Mouse (Mus musculus): ENCODE measurements around the gene Pltp. TPM values are rescaled to one million over a fixed set of nuclear protein-coding genes. Genes with fewer than 3 reads are reported as not detected.
A peak's percentile ranks its signal among the peaks of the same experiment; 100 is the strongest.

Gene Pltp
- total and polyA plus RNA-seq, 3 experiments: 0.85 to 5.5 (median 0.94) TPM

GRCm38 (mm10) chr2:164832032-164832747, 25.3 kb downstream of the Pltp start (continued):
- no peak for TF ChIP-seq EP300 (IDR thresholded peaks at IDR 0.05; ENCODE audit: low read length)
- no peak for TF ChIP-seq SIN3A (IDR thresholded peaks at IDR 0.05; ENCODE audit: low read length)
- TF ChIP-seq NRF1 (IDR thresholded peaks at IDR 0.05; ENCODE audit: low read depth, low read length): no peak
- no peak; the same call in 1 of the 2 replicates for TF ChIP-seq RAD21 (IDR thresholded peaks at IDR 0.05; ENCODE audit: low read depth, low read length)

GRCm38 (mm10) chr2:164831029-164831428, 26.5 kb downstream of the Pltp start:
- peaks cover 12 to 54% of the 10 kb centered on the region in 2 experiments for H3K4me1 ChIP-seq (ENCODE audit: control insufficient read depth in 1 of 2, insufficient read depth in 2 of 2)
- H3K4me2 ChIP-seq (ENCODE audit: insufficient read depth, low read depth, poor library complexity, severe bottlenecking): peak overlapping the region; percentile 16

GRCm38 (mm10) chr2:164829090-164829489, 28.4 kb downstream of the Pltp start:
- Histone ChIP-seq H3K9ac (ENCODE audit: insufficient read depth, low read depth) (no peak overlapping the region), H3K79me2 (replicated peaks; ENCODE audit: control insufficient read depth, extremely low read depth, insufficient read depth, poor library complexity, severe bottlenecking) (no peaks in the 10 kb centered on the region; the same call in 1 of the 2 replicates), H3K27me3 (replicated peaks) (peaks cover 1% of the 10 kb centered on the region), H3K4me2 (ENCODE audit: insufficient read depth, low read depth, poor library complexity, severe bottlenecking) (no peak overlapping the region), H3K4me1 (ENCODE audit: control insufficient read depth in 1 of 2, insufficient read depth in 2 of 2) (peaks cover 8 to 50% of the 10 kb centered on the region in 2 experiments), H3K27ac (ENCODE audit: insufficient read depth, low read depth) (no peak overlapping the region), H3K9me3 (replicated peaks; ENCODE audit: low read length) (no peaks in the 10 kb centered on the region), H3K36me3 (replicated peaks in 1 of 2; ENCODE audit: control insufficient read depth in 1 of 2, insufficient read depth in 1 of 2, low read length in 1 of 2) (peaks cover 31 to 45% of the 10 kb centered on the region in 2 experiments), H3K4me3 (replicated peaks in 1 of 3; ENCODE audit: low read depth in 2 of 3, low read length in 2 of 3, poor library complexity in 1 of 3) (no peak overlapping the region)
- TF ChIP-seq CHD1 (IDR thresholded peaks at IDR 0.05; ENCODE audit: low read depth, low read length) (no peak), ZKSCAN1 (IDR thresholded peaks at IDR 0.05; ENCODE audit: borderline replicate concordance, low read depth, low read length) (no peak), MAFK (IDR thresholded peaks at IDR 0.05; ENCODE audit: insufficient replicate concordance, low read length) (no peak), KAT2A (IDR thresholded peaks at IDR 0.05; ENCODE audit: insufficient replicate concordance, low read length) (no peak)
- dilution Hi-C loops (cut with MboI; ENCODE audit: extremely low pct_ligation_motif_present, extremely low pct_unique_long_range_greater_than_20kb, low sequenced_read_pairs) (no loop called here), in situ Hi-C loops (cut with MboI; ENCODE audit: low pct_ligation_motif_present, low pct_unique_long_range_greater_than_20kb, low sequenced_read_pairs) (no loop called here)
- no peak for DNase-seq (ENCODE audit: extremely low read depth)

More at GRCm38 (mm10) chr2:164831029-164831428, 26.5 kb downstream of the Pltp start:
- TF ChIP-seq ZNF384 (IDR thresholded peaks at IDR 0.05; ENCODE audit: low read depth, low read length): peak; percentile 86
- TF ChIP-seq MAX (IDR thresholded peaks at IDR 0.05; ENCODE audit: low read length): no peak
- Histone ChIP-seq H3K36me3 (replicated peaks in 1 of 2; ENCODE audit: control insufficient read depth in 1 of 2, insufficient read depth in 1 of 2, low read length in 1 of 2) (peaks cover 19 to 34% of the 10 kb centered on the region in 2 experiments), H3K9ac (ENCODE audit: insufficient read depth, low read depth) (no peak overlapping the region), H3K4me3 (replicated peaks in 1 of 3; ENCODE audit: low read depth in 2 of 3, low read length in 2 of 3, poor library complexity in 1 of 3) (no peak overlapping the region), H3K27me3 (replicated peaks) (peaks cover 1% of the 10 kb centered on the region), H3K9me3 (replicated peaks; ENCODE audit: low read length) (no peaks in the 10 kb centered on the region), H3K79me2 (replicated peaks; ENCODE audit: control insufficient read depth, extremely low read depth, insufficient read depth, poor library complexity, severe bottlenecking) (no peaks in the 10 kb centered on the region), H3K27ac (ENCODE audit: insufficient read depth, low read depth) (no peak overlapping the region)
- dilution Hi-C loops (cut with MboI; ENCODE audit: extremely low pct_ligation_motif_present, extremely low pct_unique_long_range_greater_than_20kb, low sequenced_read_pairs) (no loop called here), in situ Hi-C loops (cut with MboI; ENCODE audit: low pct_ligation_motif_present, low pct_unique_long_range_greater_than_20kb, low sequenced_read_pairs) (loop anchor here (5.0 kb wide), 1 partner anchor 46 kb away; the partner anchor contains the start of gene Pcif1)
- peak; percentile 82 for DNase-seq (ENCODE audit: extremely low read depth)
